Mouse (Mus musculus): ENCODE data around the gene Mpp3. TPM values are rescaled to one million over a fixed set of nuclear protein-coding genes. Genes with fewer than 3 reads are reported as not detected.

The Mpp3 gene
- polyA plus RNA-seq, 1 experiment from 2014 or later: 62.7 TPM

- WGBS: 93% methylated on average over 13 of the region's 14 CpGs
- Histone ChIP-seq H3K9ac (ENCODE audit: low read depth, low read length) (no peak overlapping the region), H3K4me3 (ENCODE audit: low read length) (no peak overlapping the region), H3K36me3 (ENCODE audit: control insufficient read depth, insufficient read depth, low read length) (no peaks in the 10 kb centered on the region), H3K27me3 (replicated peaks; ENCODE audit: control insufficient read depth, insufficient read depth, low read length) (no peaks in the 10 kb centered on the region), H3K9me3 (ENCODE audit: control insufficient read depth, low read length) (peaks cover 3% of the 10 kb centered on the region; the same call in 1 of the 2 replicates), H3K27ac (ENCODE audit: low read depth, low read length) (no peak overlapping the region), H3K4me1 (ENCODE audit: control insufficient read depth, insufficient read depth, low read depth, low read length) (peaks cover 2% of the 10 kb centered on the region; the same call in 1 of the 2 replicates), H3K4me2 (ENCODE audit: low read length) (no peak overlapping the region)
- no peak for ATAC-seq
Observed at GRCm38 (mm10) chr11:102042971-102043370, 14.7 kb upstream of the Mpp3 start.

GRCm38 (mm10) chr11:102041350-102041949, 13.2 kb upstream of the Mpp3 start, which contains the start of gene Cd300lg:
TSS of gene Cd300lg (plus strand) at chr11:102041509.
- H3K4me1 ChIP-seq (ENCODE audit: control insufficient read depth, insufficient read depth, low read depth, low read length): peaks cover 2% of the 10 kb centered on the region; the same call in 1 of the 2 replicates
- WGBS: 59% methylated on average over 5 of the region's 5 CpGs
- H3K4me3 ChIP-seq (ENCODE audit: low read length): no peak within 1 kb of the TSS
- peaks cover 3% of the 10 kb centered on the region; the same call in 1 of the 2 replicates for H3K9me3 ChIP-seq (ENCODE audit: control insufficient read depth, low read length)
- no peak within 1 kb of the TSS for H3K27ac ChIP-seq (ENCODE audit: low read depth, low read length)
- ATAC-seq: no peak
- no peak within 1 kb of the TSS for H3K9ac ChIP-seq (ENCODE audit: low read depth, low read length)
- H3K36me3 ChIP-seq (ENCODE audit: control insufficient read depth, insufficient read depth, low read length): no peaks in the 10 kb centered on the region
- no peak within 1 kb of the TSS for H3K4me2 ChIP-seq (ENCODE audit: low read length)
- no peaks in the 10 kb centered on the region for H3K27me3 ChIP-seq (replicated peaks; ENCODE audit: control insufficient read depth, insufficient read depth, low read length)

DNA sequence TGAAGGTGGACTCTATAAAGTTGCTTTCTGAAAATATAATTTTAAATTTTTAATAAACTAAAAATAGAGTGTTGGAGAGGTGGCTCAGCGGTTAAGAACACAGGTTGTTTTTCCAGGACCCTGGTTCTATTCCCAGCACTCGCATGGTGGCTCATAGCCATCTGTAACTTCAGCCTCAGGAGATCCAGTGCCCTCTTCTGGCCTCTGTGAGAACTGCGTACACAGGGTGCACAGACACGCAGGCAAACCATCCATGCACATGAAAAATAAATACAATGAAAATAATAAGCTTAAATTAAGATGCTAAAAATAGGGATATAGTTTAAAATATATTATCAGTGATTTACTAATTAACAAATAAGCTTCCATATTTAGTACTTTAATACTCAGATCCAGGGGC, 12.4 kb upstream of the Mpp3 start:
- Histone ChIP-seq H3K36me3 (ENCODE audit: control insufficient read depth, insufficient read depth, low read length) (no peaks in the 10 kb centered on the region), H3K4me1 (ENCODE audit: control insufficient read depth, insufficient read depth, low read depth, low read length) (peaks cover 2% of the 10 kb centered on the region; the same call in 1 of the 2 replicates), H3K9me3 (ENCODE audit: control insufficient read depth, low read length) (peaks cover 2% of the 10 kb centered on the region; the same call in 1 of the 2 replicates), H3K27me3 (replicated peaks; ENCODE audit: control insufficient read depth, insufficient read depth, low read length) (no peaks in the 10 kb centered on the region), H3K4me2 (ENCODE audit: low read length) (no peak overlapping the region), H3K9ac (ENCODE audit: low read depth, low read length) (no peak overlapping the region), H3K4me3 (ENCODE audit: low read length) (no peak overlapping the region), H3K27ac (ENCODE audit: low read depth, low read length) (no peak overlapping the region)
- 76% methylated on average over 4 of the region's 4 CpGs for WGBS
- ATAC-seq: no peak

DNA sequence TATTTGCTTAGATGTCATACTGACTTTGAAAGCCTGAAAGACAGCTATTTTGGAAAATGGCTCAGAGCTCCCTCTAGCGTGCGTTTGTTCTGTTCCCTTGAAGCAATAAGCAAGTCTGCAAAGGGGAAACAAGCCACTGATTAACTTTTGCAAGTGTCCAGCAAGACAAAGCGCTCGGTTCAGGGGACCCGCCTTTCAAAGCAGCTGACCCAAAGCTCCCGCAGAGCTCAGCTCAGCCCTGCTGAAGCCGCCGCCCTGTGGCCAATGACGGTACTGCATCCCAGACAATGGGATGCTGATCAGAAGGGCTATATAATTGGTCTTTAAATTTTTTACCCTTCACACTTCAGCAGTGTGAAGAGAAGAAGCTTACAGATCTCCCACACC, 11.9 kb upstream of the Mpp3 start:
- no peaks in the 10 kb centered on the region for H3K27me3 ChIP-seq (replicated peaks; ENCODE audit: control insufficient read depth, insufficient read depth, low read length)
- H3K4me1 ChIP-seq (ENCODE audit: control insufficient read depth, insufficient read depth, low read depth, low read length): peaks cover 3% of the 10 kb centered on the region
- no peak overlapping the region for H3K27ac ChIP-seq (ENCODE audit: low read depth, low read length)
- H3K4me2 ChIP-seq (ENCODE audit: low read length): peak overlapping the region; percentile 23; the same call in 1 of the 2 replicates
- H3K9me3 ChIP-seq (ENCODE audit: control insufficient read depth, low read length): no peaks in the 10 kb centered on the region; the same call in 1 of the 2 replicates
- no peak overlapping the region for H3K4me3 ChIP-seq (ENCODE audit: low read length)
- WGBS: 0% methylated on average over 9 of the region's 9 CpGs
- ATAC-seq: peak; percentile 87
- H3K9ac ChIP-seq (ENCODE audit: low read depth, low read length): no peak overlapping the region
- no peaks in the 10 kb centered on the region for H3K36me3 ChIP-seq (ENCODE audit: control insufficient read depth, insufficient read depth, low read length)

- H3K9ac ChIP-seq (ENCODE audit: low read depth, low read length): no peak overlapping the region
- no peaks in the 10 kb centered on the region for H3K27me3 ChIP-seq (replicated peaks; ENCODE audit: control insufficient read depth, insufficient read depth, low read length)
- H3K9me3 ChIP-seq (ENCODE audit: control insufficient read depth, low read length): no peaks in the 10 kb centered on the region; the same call in 1 of the 2 replicates
- peaks cover 6% of the 10 kb centered on the region for H3K4me1 ChIP-seq (ENCODE audit: control insufficient read depth, insufficient read depth, low read depth, low read length)
- H3K4me3 ChIP-seq (ENCODE audit: low read length): no peak overlapping the region
- peak overlapping the region; percentile 23; the same call in 1 of the 2 replicates for H3K4me2 ChIP-seq (ENCODE audit: low read length)
- no peak for ATAC-seq
- WGBS: 49% methylated on average over 13 of the region's 13 CpGs
- H3K27ac ChIP-seq (ENCODE audit: low read depth, low read length): no peak overlapping the region
- no peaks in the 10 kb centered on the region for H3K36me3 ChIP-seq (ENCODE audit: control insufficient read depth, insufficient read depth, low read length)
Observed at GRCm38 (mm10) chr11:102039487-102040137, 11.4 kb upstream of the Mpp3 start.

DNA sequence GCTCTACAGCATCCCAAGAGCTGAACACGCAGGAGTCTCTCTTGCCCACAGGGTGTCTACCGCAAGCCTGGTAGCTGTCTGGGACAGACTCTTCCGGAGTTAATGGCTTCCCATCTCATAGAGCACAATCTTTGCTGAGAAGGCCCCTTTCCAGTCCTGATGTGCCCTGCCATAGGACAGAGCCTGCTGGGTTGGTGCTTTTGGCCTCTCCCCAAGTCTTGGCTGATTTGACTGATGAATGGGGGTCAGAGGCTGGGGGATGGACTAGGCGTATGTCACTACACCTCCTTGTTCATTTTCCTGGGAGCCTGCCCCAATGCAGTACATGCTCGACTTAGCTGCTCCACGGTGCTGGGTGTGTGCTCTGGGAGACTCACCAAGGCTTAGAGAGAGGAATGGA, 9.5 kb upstream of the Mpp3 start:
- Histone ChIP-seq H3K36me3 (ENCODE audit: control insufficient read depth, insufficient read depth, low read length) (no peaks in the 10 kb centered on the region), H3K4me3 (ENCODE audit: low read length) (no peak overlapping the region), H3K9me3 (ENCODE audit: control insufficient read depth, low read length) (no peaks in the 10 kb centered on the region), H3K27ac (ENCODE audit: low read depth, low read length) (no peak overlapping the region), H3K4me2 (ENCODE audit: low read length) (no peak overlapping the region), H3K9ac (ENCODE audit: low read depth, low read length) (no peak overlapping the region), H3K4me1 (ENCODE audit: control insufficient read depth, insufficient read depth, low read depth, low read length) (peaks cover 6% of the 10 kb centered on the region), H3K27me3 (replicated peaks; ENCODE audit: control insufficient read depth, insufficient read depth, low read length) (no peaks in the 10 kb centered on the region)
- ATAC-seq: no peak
- 59% methylated on average over 6 of the region's 6 CpGs for WGBS

DNA sequence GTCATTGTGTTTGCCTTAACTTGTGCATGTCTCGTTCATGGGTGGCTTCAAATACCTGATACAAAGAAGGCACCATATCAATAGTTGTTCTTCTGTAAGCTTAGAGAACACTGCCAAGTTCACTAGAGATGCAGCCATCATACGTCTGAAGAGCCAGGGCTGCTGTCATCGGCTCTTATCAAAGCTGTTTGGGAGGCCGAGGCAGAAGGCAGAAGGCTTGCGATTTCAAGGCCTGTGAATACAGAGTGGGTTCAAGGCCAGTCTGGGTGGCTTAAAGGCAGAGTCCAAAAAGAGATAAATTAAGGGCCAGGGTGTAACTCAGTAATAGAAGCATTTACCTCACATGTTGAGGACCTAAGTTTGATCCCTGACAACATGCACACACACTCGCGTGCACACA, 8.1 kb upstream of the Mpp3 start:
- H3K4me3 ChIP-seq (ENCODE audit: low read length): no peak overlapping the region
- peaks cover 6% of the 10 kb centered on the region for H3K4me1 ChIP-seq (ENCODE audit: control insufficient read depth, insufficient read depth, low read depth, low read length)
- H3K4me2 ChIP-seq (ENCODE audit: low read length): no peak overlapping the region
- no peaks in the 10 kb centered on the region for H3K36me3 ChIP-seq (ENCODE audit: control insufficient read depth, insufficient read depth, low read length)
- H3K9me3 ChIP-seq (ENCODE audit: control insufficient read depth, low read length): no peaks in the 10 kb centered on the region
- no peak overlapping the region for H3K27ac ChIP-seq (ENCODE audit: low read depth, low read length)
- no peak for ATAC-seq
- 82% methylated on average over 7 of the region's 7 CpGs for WGBS
- no peaks in the 10 kb centered on the region for H3K27me3 ChIP-seq (replicated peaks; ENCODE audit: control insufficient read depth, insufficient read depth, low read length)
- H3K9ac ChIP-seq (ENCODE audit: low read depth, low read length): no peak overlapping the region

GRCm38 (mm10) chr11:102035456-102035960, 7.2 kb upstream of the Mpp3 start:
- Histone ChIP-seq H3K36me3 (ENCODE audit: control insufficient read depth, insufficient read depth, low read length) (no peaks in the 10 kb centered on the region), H3K4me2 (ENCODE audit: low read length) (no peak overlapping the region), H3K4me3 (ENCODE audit: low read length) (no peak overlapping the region), H3K9me3 (ENCODE audit: control insufficient read depth, low read length) (no peaks in the 10 kb centered on the region), H3K4me1 (ENCODE audit: control insufficient read depth, insufficient read depth, low read depth, low read length) (peaks cover 6% of the 10 kb centered on the region), H3K9ac (ENCODE audit: low read depth, low read length) (no peak overlapping the region), H3K27ac (ENCODE audit: low read depth, low read length) (no peak overlapping the region), H3K27me3 (replicated peaks; ENCODE audit: control insufficient read depth, insufficient read depth, low read length) (no peaks in the 10 kb centered on the region)
- WGBS: 65% methylated on average over 5 of the region's 5 CpGs
- ATAC-seq: no peak

GRCm38 (mm10) chr11:102034887-102035286, 6.6 kb upstream of the Mpp3 start:
- 48% methylated on average over 8 of the region's 8 CpGs for WGBS
- H3K27me3 ChIP-seq (replicated peaks; ENCODE audit: control insufficient read depth, insufficient read depth, low read length): no peaks in the 10 kb centered on the region
- peak; percentile 61; the same call in 1 of the 2 replicates for ATAC-seq
- no peak overlapping the region for H3K4me3 ChIP-seq (ENCODE audit: low read length)
- H3K36me3 ChIP-seq (ENCODE audit: control insufficient read depth, insufficient read depth, low read length): no peaks in the 10 kb centered on the region
- H3K9ac ChIP-seq (ENCODE audit: low read depth, low read length): peak overlapping the region; percentile 27; the same call in 1 of the 2 replicates
- peaks cover 6% of the 10 kb centered on the region for H3K4me1 ChIP-seq (ENCODE audit: control insufficient read depth, insufficient read depth, low read depth, low read length)
- H3K4me2 ChIP-seq (ENCODE audit: low read length): no peak overlapping the region
- H3K27ac ChIP-seq (ENCODE audit: low read depth, low read length): 0 out of 2 replicates have a peak overlapping the region, but pooled peaks have one; percentile 17
- no peaks in the 10 kb centered on the region for H3K9me3 ChIP-seq (ENCODE audit: control insufficient read depth, low read length)
